ENCODE assay signal across 8 mouse cellular contexts in the genomic region with DNA sequence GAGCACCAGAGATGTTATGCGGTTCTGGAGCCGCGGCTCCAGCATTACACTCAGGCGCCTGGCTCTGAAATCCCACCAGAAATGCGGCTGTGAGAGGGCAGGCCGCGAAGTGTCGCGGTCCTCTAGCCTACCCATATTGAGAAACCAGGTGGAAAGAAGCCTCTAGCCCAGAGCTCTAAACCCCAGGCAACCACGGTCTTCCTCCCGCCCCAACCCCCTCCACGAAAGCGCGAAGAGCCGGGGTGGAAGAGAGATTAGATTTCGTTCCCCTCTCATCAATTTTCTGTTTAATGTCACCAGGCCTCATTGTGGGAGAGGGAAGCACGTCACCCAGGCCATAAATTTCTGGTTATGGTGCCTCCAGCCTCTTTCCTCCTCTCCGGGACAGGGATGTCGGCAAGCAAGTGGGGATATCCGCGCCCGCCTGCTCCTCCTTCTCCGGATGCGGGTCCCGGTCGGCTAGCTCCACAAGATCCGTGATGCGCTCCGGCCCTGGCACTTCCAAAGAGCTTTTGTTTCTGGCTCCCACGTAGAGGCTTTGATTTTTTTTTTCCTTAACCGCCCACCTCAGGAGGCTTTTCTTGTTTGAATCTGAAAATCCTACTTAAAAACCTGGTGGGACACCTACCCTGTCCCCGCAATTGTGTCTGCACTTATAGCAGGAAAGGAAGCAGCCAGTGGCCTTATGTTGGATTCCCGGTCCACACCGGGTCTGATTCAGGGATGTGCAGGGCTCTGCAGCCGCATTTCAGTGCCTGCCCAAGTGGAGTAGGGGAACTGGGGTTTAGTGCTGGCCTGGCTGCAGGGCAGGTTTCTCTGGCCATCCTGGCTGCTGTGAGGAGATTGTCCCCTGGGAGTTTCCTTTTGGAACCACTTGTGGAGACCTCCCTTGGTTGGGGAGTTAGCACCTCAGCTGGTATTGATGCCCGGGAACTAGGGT. TPM values are rescaled to one million over a fixed set of nuclear protein-coding genes. Genes with fewer than 3 reads are reported as not detected.
DNase-seq lines count a peak whose midpoint lies in the region; ATAC-seq lines count a peak whose summit lies in the region.

No protein-coding gene starts in this region.

- H3K4me1 ChIP-seq in heart, embryonic 10.5 days: peaks cover 94% of the 10 kb centered on the region
- H3K4me1 ChIP-seq in heart, embryonic 14.5 days (ENCODE audit: control insufficient read depth in 2 of 2, insufficient read depth in 2 of 2, low read length in 2 of 2): peaks cover 65 to 77% of the 10 kb centered on the region in 2 experiments
- H3K4me1 ChIP-seq in midbrain, embryonic 15.5 days: peaks cover 73% of the 10 kb centered on the region

- WGBS in heart, embryonic 10.5 days: 5% methylated on average over 36 of the region's 36 CpGs
- WGBS in heart, embryonic 14.5 days: 12% methylated on average over 36 of the region's 36 CpGs
- WGBS in midbrain, embryonic 15.5 days: 11% methylated on average over 36 of the region's 36 CpGs

- H3K27ac ChIP-seq in heart, embryonic 10.5 days: peak overlapping the region; percentile 98
- H3K27ac ChIP-seq in heart, embryonic 14.5 days (replicated peaks in 1 of 2; ENCODE audit: control insufficient read depth in 1 of 2, insufficient read depth in 1 of 2, low read depth in 2 of 2, low read length in 2 of 2): peak overlapping the region in 1 of 2 experiments; percentile 3; a peak in 1 of 4 replicates
- peak overlapping the region; percentile 55 for H3K27ac ChIP-seq in midbrain, embryonic 15.5 days

- no peaks in the 10 kb centered on the region for H3K36me3 ChIP-seq in heart, embryonic 10.5 days
- no peaks in the 10 kb centered on the region for H3K36me3 ChIP-seq in heart, embryonic 14.5 days (ENCODE audit: control insufficient read depth, insufficient read depth, low read length)
- H3K36me3 ChIP-seq in midbrain, embryonic 15.5 days (replicated peaks): no peaks in the 10 kb centered on the region

- H3K27me3 ChIP-seq in heart, embryonic 10.5 days (ENCODE audit: insufficient read depth, poor library complexity, severe bottlenecking): no peaks in the 10 kb centered on the region
- H3K27me3 ChIP-seq in heart, embryonic 14.5 days (ENCODE audit: control insufficient read depth, insufficient read depth, low read length): no peaks in the 10 kb centered on the region
- H3K27me3 ChIP-seq in midbrain, embryonic 15.5 days (replicated peaks): no peaks in the 10 kb centered on the region

- intact Hi-C loops in heart, postnatal 25 days (cut with DNase I): no loop called here

- no peaks in the 10 kb centered on the region for H3K9me3 ChIP-seq in heart, embryonic 10.5 days
- H3K9me3 ChIP-seq in heart, embryonic 14.5 days (ENCODE audit: control insufficient read depth, low read length): no peaks in the 10 kb centered on the region
- no peaks in the 10 kb centered on the region for H3K9me3 ChIP-seq in midbrain, embryonic 15.5 days

- H3K4me2 ChIP-seq in heart, embryonic 14.5 days (ENCODE audit: low read length): peak overlapping the region; percentile 78
- H3K4me2 ChIP-seq in midbrain, embryonic 15.5 days: peak overlapping the region; percentile 42

- DNase-seq in heart, embryonic 10.5 days (ENCODE audit: low spot score): peak; percentile 76
- no peak for DNase-seq in heart, postnatal 25 days (ENCODE audit: low spot score)
- DNase-seq in cerebellum, postnatal 10 days: peak; percentile 58 to 61
- peak; percentile 72 to 81 for DNase-seq in kidney, postnatal 25 days
- no peak for DNase-seq in gastrocnemius, postnatal 25 days
- no peak for DNase-seq in spleen, postnatal 36 days (ENCODE audit: low spot score in 2 of 2)

- peak overlapping the region; percentile 56 for H3K4me3 ChIP-seq in heart, embryonic 10.5 days
- H3K4me3 ChIP-seq in heart, embryonic 14.5 days (ENCODE audit: control insufficient read depth in 1 of 2, insufficient read depth in 1 of 2, low read depth in 1 of 2, low read length in 2 of 2): peak overlapping the region; percentile 33 to 34
- H3K4me3 ChIP-seq in midbrain, embryonic 15.5 days: peak overlapping the region; percentile 13

- no peak for ATAC-seq in heart, embryonic 14.5 days (ENCODE audit: insufficient number of reproducible peaks, insufficient read depth, low FRiP score, low read depth)
- no peak for ATAC-seq in midbrain, embryonic 15.5 days (replicated peaks)

- peak overlapping the region; percentile 100 for H3K9ac ChIP-seq in heart, embryonic 14.5 days (ENCODE audit: low read length)
- peak overlapping the region; percentile 35 for H3K9ac ChIP-seq in midbrain, embryonic 15.5 days

RNA-seq across cellular contexts. Expression of a gene that starts 7.2 kb away (rescaled TPM):
- 7.7 and 12.9 TPM in 2 replicates for polyA plus RNA-seq in heart, embryonic 10.5 days (2016; fragmentation: Nextera tagmentation; extraction: Ambion mirVana)
- 1 to 10 TPM; 7.8 to 8.3 TPM for total RNA-seq in heart, postnatal 25 days (2021)
- 8.8 and 9.1 TPM in 2 replicates for polyA plus RNA-seq in heart, embryonic 14.5 days (2014; fragmentation: Nextera tagmentation; extraction: Ambion mirVana)
- 16.2 and 16.7 TPM in 2 replicates for polyA plus RNA-seq in midbrain, embryonic 15.5 days (2015; fragmentation: Nextera tagmentation; extraction: Ambion mirVana)
- total RNA-seq in gastrocnemius, postnatal 25 days (2021): 1 to 10 TPM; 3.2 to 4.7 TPM

Comparison
In these comparisons a context has a peak if more than half of its experiments do, and no peak if none do; other contexts are left out.
1. DNase-seq: peak in heart, embryonic 10.5 days (single experiment), cerebellum, postnatal 10 days (2 of 2) and kidney, postnatal 25 days (2 of 2); none in heart, postnatal 25 days (single experiment), gastrocnemius, postnatal 25 days (single experiment) and spleen, postnatal 36 days (0 of 2).
2. Peak in every context shown above with its lines, with median percentiles within 50 percentile points of each other: H3K4me3 ChIP-seq.